Mouse (Mus musculus) heart, postnatal 0 days (tissue): ENCODE data around the gene Adam33. TPM values are rescaled to one million over a fixed set of nuclear protein-coding genes. Genes with fewer than 3 reads are reported as not detected.
"Not testable (repeated sequence)": the region's sequence is repeated elsewhere in the genome, so short reads cannot be mapped to it uniquely, and the experiment has no call there.

Source experiments
- ATAC-seq: fragments of 200-750 bp; cut with Nextera tagmentation; 2 replicates; pipeline ENCODE4 v1.8.0; 2017; ENCODE audit warnings: low read depth, moderate number of reproducible peaks, moderate library complexity; ENCODE audit not compliant: insufficient read depth
- DNase-seq: peaks from one replicate; pipeline ENCODE4 v3.0.0-alpha.2; 2016; ENCODE audit warnings: low spot score
- H3K27ac ChIP-seq: fragments of 300-500 bp; sonication (generic); 2 replicates; pipeline ENCODE4 v1.5.1; 2014; ENCODE audit warnings: low read depth, mild to moderate bottlenecking
- H3K27me3 ChIP-seq: fragments of 300-500 bp; sonication (generic); 2 replicates; pipeline ENCODE4 v1.6.1; 2014; ENCODE audit warnings: low read length, mixed read lengths; ENCODE audit not compliant: control insufficient read depth, insufficient read depth
- H3K36me3 ChIP-seq: fragments of 300-500 bp; sonication (generic); replicated peaks from 2 replicates; pipeline ENCODE4 v1.6.1; 2014; ENCODE audit warnings: low read length, mixed read lengths; ENCODE audit not compliant: control insufficient read depth, insufficient read depth
- H3K4me1 ChIP-seq: fragments of 300-500 bp; sonication (generic); 2 replicates; pipeline ENCODE4 v1.6.1; 2014; ENCODE audit warnings: antibody characterized with exemption; ENCODE audit not compliant: control insufficient read depth, insufficient read depth
- H3K4me2 ChIP-seq: fragments of 300-500 bp; sonication (generic); 2 replicates; pipeline ENCODE4 v1.6.1; 2014; ENCODE audit warnings: low read depth, mild to moderate bottlenecking, low read length, moderate library complexity
- H3K4me3 ChIP-seq: fragments of 300-500 bp; sonication (generic); 2 replicates; pipeline ENCODE4 v1.5.1; 2014; ENCODE audit warnings: low read depth, low read length
- H3K9ac ChIP-seq: fragments of 300-500 bp; sonication (generic); replicated peaks from 2 replicates; pipeline ENCODE4 v1.6.1; 2014; ENCODE audit warnings: low read depth, low read length, mixed read lengths
- H3K9me3 ChIP-seq: fragments of 300-500 bp; sonication (generic); replicated peaks from 2 replicates; pipeline ENCODE4 v1.6.1; 2016; ENCODE audit warnings: low read length; ENCODE audit not compliant: control insufficient read depth
- CTCF ChIP-seq: IDR thresholded peaks from 2 replicates; pipeline ENCODE4 v1.5.1; 2016; ENCODE audit warnings: antibody characterized with exemption, control low read depth, low read depth
- EP300 ChIP-seq: IDR thresholded peaks from 2 replicates; pipeline ENCODE4 v1.6.1; 2016; ENCODE audit warnings: antibody characterized with exemption, low read depth
- WGBS: fragments of 180-500 bp; shearing (Covaris S2); extraction: QIAGEN DNeasy Blood & Tissue Kit; methylation state at CpG from one replicate; pipeline ENCODE4 v1.1.7; 2014; 5-methylcytosine and 5-hydroxymethylcytosine counted together
- polyA plus RNA-seq: library from polyadenylated mRNA; unstranded; fragments of >200 nt; fragmentation: Nextera tagmentation; extraction: Ambion mirVana; gene quantifications from 2 replicates; pipeline ENCODE4 v1.2.1, GENCODE M21; 2015
- total RNA-seq: library from RNA; depleted of rRNA; stranded (reverse); fragments of >200 nt; gene quantifications from 2 replicates; pipeline ENCODE4 v1.2.3, GENCODE M21; 2014; ENCODE audit warnings: low replicate concordance

The Adam33 gene
- total and polyA plus RNA-seq, 2 experiments from 2014 or later = 4.8 to 10.3 TPM

GRCm38 (mm10) chr2:131036757-131037156, 26.9 kb downstream of the Adam33 start:
- ATAC-seq (no peak), DNase-seq (no peak)
- Histone ChIP-seq H3K9me3 (peaks cover 9% of the 10 kb centered on the region), H3K9ac (no peak overlapping the region), H3K27me3 (peaks cover 37% of the 10 kb centered on the region), H3K4me2 (no peak overlapping the region), H3K27ac (no peak overlapping the region), H3K4me3 (no peak overlapping the region), H3K4me1 (peaks cover 8% of the 10 kb centered on the region), H3K36me3 (no peaks in the 10 kb centered on the region)
- TF ChIP-seq EP300 (no peak), CTCF (no peak)

GRCm38 (mm10) chr2:131036343-131036742, 27.3 kb downstream of the Adam33 start:
- Histone ChIP-seq H3K9ac (no peak overlapping the region), H3K36me3 (no peaks in the 10 kb centered on the region), H3K9me3 (peaks cover 9% of the 10 kb centered on the region), H3K4me1 (peaks cover 4% of the 10 kb centered on the region), H3K4me2 (no peak overlapping the region), H3K27me3 (peaks cover 33% of the 10 kb centered on the region), H3K4me3 (no peak overlapping the region), H3K27ac (no peak overlapping the region)
- DNase-seq (no peak), ATAC-seq (no peak)
- no peak for TF ChIP-seq CTCF
- TF ChIP-seq EP300 = no peak
- WGBS = 97% methylated on average over 2 of the region's 2 CpGs

- H3K9me3 ChIP-seq, ATAC-seq, H3K4me2 ChIP-seq, H3K4me3 ChIP-seq, H3K9ac ChIP-seq, H3K27ac ChIP-seq, H3K4me1 ChIP-seq, DNase-seq, H3K27me3 ChIP-seq: not testable (repeated sequence)
- H3K36me3 ChIP-seq = peaks cover 12% of the 10 kb centered on the region
- WGBS = 18% methylated on average over 1 of the region's 1 CpGs
Observed at GRCm38 (mm10) chr2:131031406-131031805, 32.2 kb downstream of the Adam33 start.

- no peak overlapping the region for H3K4me3 ChIP-seq
- H3K9ac ChIP-seq = no peak overlapping the region
- H3K36me3 ChIP-seq = peaks cover 16% of the 10 kb centered on the region
- DNase-seq (no peak), ATAC-seq (no peak)
- peaks cover 9% of the 10 kb centered on the region for H3K9me3 ChIP-seq
- no peak overlapping the region for H3K27ac ChIP-seq
- 85% methylated on average over 1 of the region's 1 CpGs for whole genome bisulfite sequencing
- H3K4me1 ChIP-seq = no peaks in the 10 kb centered on the region
- no peak overlapping the region for H3K4me2 ChIP-seq
- TF ChIP-seq EP300 = no peak
- no peak for TF ChIP-seq CTCF
- peaks cover 6% of the 10 kb centered on the region; the same call in 1 of the 2 replicates for H3K27me3 ChIP-seq
Observed at GRCm38 (mm10) chr2:131030998-131031397, 32.6 kb downstream of the Adam33 start.

- Histone ChIP-seq H3K4me2 (no peak overlapping the region), H3K4me3 (no peak overlapping the region), H3K9me3 (peaks cover 9% of the 10 kb centered on the region), H3K36me3 (peaks cover 20% of the 10 kb centered on the region), H3K4me1 (no peaks in the 10 kb centered on the region), H3K9ac (no peak overlapping the region), H3K27ac (no peak overlapping the region), H3K27me3 (peaks cover 1% of the 10 kb centered on the region; the same call in 1 of the 2 replicates)
- DNase-seq = no peak
- no peak for ATAC-seq
- TF ChIP-seq CTCF (no peak), EP300 (no peak)
- 85% methylated on average over 2 of the region's 2 CpGs for WGBS
Observed at GRCm38 (mm10) chr2:131030561-131030960, 33.1 kb downstream of the Adam33 start.
